Mouse (Mus musculus) thymus, postnatal 4 days (tissue): Measurements from ENCODE around the gene Gm17349.
A peak's percentile ranks its signal among the peaks of the same experiment; 100 is the strongest.

Source experiments
- DNase-seq: peaks from one replicate; pipeline ENCODE4 v3.0.0; 2021

The Gm17349 gene

GRCm38 (mm10) chr15:99698533-99699085 is 6.7 kb downstream of the Gm17349 start:
- DNase-seq, result no peak

- DNase-seq, result no peak
Measured at GRCm38 (mm10) chr15:99697309-99697708, 8.0 kb downstream of the Gm17349 start.

- no peak for DNase-seq
Measured at GRCm38 (mm10) chr15:99691976-99692375, 13.3 kb downstream of the Gm17349 start.

- no peak for DNase-seq
Measured at GRCm38 (mm10) chr15:99690924-99691323, 14.4 kb downstream of the Gm17349 start.

GRCm38 (mm10) chr15:99688712-99689111 is 16.6 kb downstream of the Gm17349 start:
- peak; percentile 56 for DNase-seq

GRCm38 (mm10) chr15:99684156-99684555 is 21.1 kb downstream of the Gm17349 start:
- DNase-seq, result no peak

GRCm38 (mm10) chr15:99682880-99683279 is 22.4 kb downstream of the Gm17349 start:
- peak; percentile 57 for DNase-seq

GRCm38 (mm10) chr15:99679008-99679407 is 26.3 kb downstream of the Gm17349 start:
- DNase-seq, result no peak

GRCm38 (mm10) chr15:99678063-99678800 is 27.1 kb downstream of the Gm17349 start:
- DNase-seq, result peak; percentile 82

- no peak for DNase-seq
Measured at GRCm38 (mm10) chr15:99677089-99677488, 28.2 kb downstream of the Gm17349 start.

GRCm38 (mm10) chr15:99674866-99675265 is 30.4 kb downstream of the Gm17349 start:
- no peak for DNase-seq

- DNase-seq, result no peak
Measured at GRCm38 (mm10) chr15:99671783-99672182, 33.5 kb downstream of the Gm17349 start.

GRCm38 (mm10) chr15:99670964-99671670 is 34.2 kb downstream of the Gm17349 start:
- DNase-seq, result no peak

GRCm38 (mm10) chr15:99670154-99670821 is 35.0 kb downstream of the Gm17349 start, which contains the start of gene Asic1:
Asic1 (plus strand) TSS chr15:99670368.
- DNase-seq, result peak; percentile 52

GRCm38 (mm10) chr15:99669392-99669791 is 35.9 kb downstream of the Gm17349 start:
- no peak for DNase-seq

- DNase-seq, result peak; percentile 86
Measured at GRCm38 (mm10) chr15:99668881-99669280, 36.4 kb downstream of the Gm17349 start.

GRCm38 (mm10) chr15:99667544-99667943 is 37.7 kb downstream of the Gm17349 start:
- DNase-seq, result no peak

- peak; percentile 36 for DNase-seq
Measured at GRCm38 (mm10) chr15:99664600-99665451, 40.5 kb downstream of the Gm17349 start.

- no peak for DNase-seq
Measured at GRCm38 (mm10) chr15:99663964-99664599, 41.2 kb downstream of the Gm17349 start.

- DNase-seq, result no peak
Measured at GRCm38 (mm10) chr15:99662371-99662770, 42.9 kb downstream of the Gm17349 start.

- no peak for DNase-seq
Measured at GRCm38 (mm10) chr15:99661121-99661830, 44.0 kb downstream of the Gm17349 start.
